Mouse (Mus musculus): ENCODE measurements around the gene Pard3b.

The Pard3b gene

DNA sequence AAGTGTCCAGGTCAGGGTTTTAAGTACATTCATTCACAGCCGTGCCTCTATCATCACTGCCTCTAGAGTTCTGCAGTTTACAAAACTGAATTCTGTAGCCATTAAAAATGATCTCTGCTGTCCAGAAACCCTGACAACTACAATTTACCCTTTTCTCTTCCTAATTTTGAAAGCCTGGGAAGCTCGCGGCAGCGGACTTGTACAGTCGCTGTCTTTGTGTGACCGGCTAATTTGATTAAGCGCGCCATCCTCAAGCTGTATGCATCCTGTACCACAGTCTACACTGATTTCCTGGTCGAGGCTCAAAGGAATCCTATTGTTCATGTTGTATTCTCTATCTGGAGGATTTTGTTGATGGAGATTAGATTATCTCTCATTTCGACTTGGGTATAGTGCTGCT lies 448.8 kb downstream of the Pard3b start:
- no peak for DNase-seq

DNA sequence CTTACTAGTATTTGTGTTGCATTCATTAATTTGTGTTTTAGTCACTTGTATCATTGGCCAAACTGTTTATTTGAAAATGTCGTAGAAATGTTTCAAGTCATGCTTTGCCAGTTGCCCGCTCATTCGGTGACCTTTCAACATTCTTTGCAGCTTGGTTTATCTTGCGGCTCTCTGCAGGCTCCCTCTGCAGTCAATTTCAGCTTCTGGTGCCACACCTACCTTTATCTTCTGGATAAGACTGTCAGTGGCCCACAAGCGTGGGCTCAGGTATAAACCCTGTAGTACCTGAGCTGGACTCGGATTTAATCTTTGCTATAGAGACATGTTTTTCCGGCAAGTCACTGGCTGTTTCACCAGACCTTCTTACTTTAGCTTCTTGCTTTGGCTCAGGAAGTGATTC lies 456.3 kb downstream of the Pard3b start:
- DNase-seq, result no peak

DNA sequence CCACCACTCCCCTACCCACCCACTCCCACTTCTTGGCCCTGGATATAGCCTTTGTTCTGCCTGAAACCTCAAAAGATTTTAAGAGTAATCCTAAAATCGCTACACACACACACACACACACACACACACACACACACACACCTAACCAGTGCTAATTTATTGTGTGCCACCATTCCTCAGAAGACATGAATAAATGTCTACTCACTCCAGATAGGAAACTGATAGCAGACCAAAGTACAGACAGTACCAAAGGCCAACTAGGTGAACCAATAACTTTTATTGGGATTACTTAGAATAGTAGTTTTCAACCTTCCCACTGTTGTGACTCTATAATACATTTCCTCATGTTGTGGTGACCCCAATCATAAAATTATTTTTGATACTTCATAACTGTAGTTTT lies 483.8 kb downstream of the Pard3b start:
- DNase-seq, result no peak

DNA sequence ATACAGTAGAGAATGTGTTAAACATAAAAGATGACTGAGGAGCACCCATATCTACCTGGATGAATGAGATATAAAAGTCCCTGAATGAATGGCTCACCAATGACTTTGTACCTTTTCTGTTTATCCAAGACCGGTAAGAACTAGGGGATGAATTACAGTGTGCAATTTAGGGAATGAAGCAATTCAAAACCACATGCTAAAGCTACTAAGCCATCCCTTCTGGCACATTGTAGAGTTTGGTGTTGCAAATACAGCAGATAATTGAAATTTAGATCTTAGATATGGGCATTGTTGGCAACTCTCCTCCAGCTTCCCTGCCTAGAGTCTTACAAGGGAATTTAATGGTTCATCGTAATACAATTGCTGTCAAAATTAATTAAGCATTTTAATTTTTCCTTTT lies 490.6 kb downstream of the Pard3b start:
- DNase-seq, result no peak

DNA sequence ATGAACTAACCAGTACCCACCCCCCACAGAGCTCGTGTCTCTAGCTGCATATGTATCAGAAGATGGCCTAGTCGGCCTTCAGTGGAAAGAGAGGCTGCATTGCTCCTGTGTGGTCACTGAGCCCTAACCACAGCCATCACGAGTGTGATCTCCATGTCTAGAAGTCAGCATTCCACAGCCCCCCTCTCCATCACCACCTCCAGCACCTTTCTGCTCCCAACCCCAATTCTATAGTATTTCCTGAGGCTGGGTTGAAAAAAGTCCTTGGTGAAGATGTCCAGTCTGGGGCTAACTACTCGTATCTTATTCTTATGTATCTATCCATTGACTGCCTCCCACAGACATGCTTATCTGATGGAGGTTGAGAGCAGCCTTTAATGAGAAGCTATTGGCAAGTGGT lies 509.5 kb downstream of the Pard3b start:
- no peak for DNase-seq

DNA sequence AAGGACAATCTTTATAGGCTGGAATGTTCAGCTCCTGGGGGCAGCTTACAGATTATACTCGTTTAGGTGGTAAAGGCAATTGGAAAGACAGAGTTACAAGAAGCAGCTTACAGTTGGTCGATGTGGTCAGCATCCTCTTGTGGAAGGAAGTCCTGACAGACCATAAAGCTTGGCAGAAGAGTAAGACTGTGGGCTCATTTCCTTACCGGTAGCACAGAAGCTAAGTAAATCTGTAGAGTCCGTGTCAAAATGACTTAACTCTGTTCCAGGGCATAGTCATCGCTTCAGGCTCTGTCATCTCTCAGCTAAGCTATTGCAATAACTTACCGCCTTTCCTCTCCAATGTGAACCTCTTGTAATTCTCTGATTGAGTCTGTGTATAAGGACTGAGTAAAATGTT lies 510.2 kb downstream of the Pard3b start:
- no peak for DNase-seq

DNA sequence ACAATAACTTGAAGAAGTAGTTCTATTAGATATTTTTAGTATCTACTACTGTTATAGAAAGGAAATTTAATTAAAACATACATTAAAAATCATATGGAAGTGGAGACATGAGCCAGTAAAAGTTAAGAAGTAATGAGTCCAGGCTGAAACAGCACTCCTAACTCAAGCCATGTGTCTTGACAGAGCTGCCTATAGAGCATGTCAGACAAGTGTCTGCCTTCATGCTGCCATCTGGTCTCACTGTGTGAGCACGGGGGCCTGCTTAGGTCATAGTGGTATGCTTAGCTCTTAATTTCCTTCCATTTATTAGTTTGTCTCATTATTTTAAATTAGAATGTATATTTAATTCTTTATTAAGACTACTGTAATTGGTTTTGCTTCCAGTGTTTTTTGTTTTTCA lies 517.3 kb downstream of the Pard3b start:
- DNase-seq, result peak in 1 of 2 experiments; percentile 20

DNA sequence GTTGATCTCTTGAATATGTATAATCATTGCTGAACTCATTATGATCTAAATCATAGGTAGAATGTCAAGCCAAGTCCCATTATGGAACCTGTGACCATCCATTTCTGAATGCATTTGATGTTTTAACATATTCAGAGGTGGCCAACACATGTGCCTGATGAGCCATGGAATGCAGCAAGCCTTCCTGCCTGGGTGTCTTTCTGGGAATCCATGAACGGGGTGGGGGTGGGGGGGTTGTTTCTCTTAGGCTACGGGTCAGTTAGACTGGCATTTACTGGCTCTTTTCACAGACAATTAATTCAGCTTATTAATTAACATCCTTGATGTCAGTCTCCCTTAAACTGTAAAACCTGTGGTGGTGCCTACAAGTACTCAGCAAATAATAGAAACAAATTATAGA lies 521.0 kb downstream of the Pard3b start:
- no peak for DNase-seq

DNA sequence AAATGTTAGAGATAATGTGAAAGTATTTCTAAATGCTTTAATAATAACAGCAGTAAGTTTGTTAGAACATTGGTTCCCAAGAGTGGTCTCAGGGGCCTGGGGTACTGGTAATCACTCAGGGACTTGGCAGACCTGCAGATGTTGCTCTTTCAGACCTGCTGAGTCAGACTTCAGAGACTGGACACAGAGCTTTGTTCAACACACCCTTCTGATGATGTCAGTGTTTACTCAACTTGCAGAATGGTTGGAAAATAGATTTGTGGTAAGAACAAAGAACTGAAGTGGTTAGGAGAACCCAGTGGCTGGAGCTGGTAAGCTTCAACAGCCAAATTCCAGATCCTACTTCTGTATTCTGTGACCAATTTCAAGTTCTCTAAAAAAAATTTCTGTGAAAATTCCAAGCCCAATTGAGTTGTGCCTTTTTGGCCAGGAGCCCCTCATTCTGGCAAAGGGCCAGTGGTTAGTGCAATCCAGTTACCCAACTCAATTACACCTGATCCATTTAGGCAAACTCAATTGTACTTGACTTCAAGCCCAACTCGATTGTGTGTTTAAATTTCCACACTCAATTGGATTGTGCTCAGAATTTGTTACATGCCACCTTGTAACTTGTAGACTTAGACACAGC lies 536.5 kb downstream of the Pard3b start:
- peak in 1 of 2 experiments; percentile 10 for DNase-seq

DNA sequence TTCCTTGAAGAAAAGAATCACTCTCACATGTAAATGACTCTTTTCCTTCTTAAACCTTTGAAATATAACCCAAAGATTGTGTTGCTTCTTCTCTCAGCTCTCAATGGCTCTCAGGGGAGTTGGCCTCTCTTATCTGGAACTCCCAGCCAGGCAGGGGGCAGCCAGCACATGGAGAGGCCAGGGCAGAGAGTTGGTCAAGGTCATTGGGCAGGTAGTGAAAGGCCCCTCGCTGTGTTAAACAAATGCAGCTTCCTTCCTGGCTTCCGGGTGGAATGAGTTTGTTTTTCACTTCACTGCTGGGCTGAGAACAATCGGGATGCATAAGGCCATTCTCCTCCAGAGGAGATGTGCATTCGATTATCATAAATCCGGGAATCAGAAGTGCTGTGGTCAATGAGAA lies 543.0 kb downstream of the Pard3b start:
- DNase-seq, result no peak

DNA sequence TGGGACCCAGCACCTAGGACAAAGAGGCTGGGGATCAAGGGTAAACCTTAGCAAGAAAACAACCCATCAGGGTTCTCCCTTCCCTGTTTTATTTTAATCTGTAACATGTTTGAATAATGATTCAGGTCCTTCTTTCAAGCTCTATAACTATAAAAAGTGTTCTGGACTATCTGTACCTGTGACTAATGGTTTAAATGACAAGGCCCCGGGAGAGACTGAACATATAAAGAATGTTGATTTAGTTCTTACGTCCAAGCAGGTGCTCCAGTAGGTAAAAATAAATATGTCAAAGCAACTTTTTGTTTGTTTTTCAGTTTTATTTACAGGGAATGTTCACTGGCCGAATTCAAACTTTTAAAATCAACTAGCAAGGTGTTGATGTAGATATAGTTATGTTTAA lies 544.0 kb downstream of the Pard3b start:
- no peak for DNase-seq

DNA sequence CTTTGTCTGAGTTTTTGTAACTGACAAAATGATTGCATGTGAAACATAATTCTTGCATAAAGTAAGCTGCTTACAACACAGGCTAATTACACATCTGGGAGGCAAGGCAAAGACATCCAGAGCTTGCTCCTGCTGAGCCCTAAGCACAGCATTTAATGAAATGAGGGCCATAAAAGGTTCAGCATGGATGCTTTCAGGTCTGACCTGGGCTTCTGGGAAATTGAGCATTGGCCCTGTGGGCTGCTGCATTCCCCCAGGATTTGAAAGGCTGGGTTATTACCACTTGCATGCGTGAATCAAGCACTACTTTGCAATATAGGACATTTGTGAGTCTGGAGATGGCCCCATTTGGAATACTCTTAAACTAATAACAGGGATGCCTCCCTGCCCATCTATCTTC lies 552.2 kb downstream of the Pard3b start:
- no peak for DNase-seq

DNA sequence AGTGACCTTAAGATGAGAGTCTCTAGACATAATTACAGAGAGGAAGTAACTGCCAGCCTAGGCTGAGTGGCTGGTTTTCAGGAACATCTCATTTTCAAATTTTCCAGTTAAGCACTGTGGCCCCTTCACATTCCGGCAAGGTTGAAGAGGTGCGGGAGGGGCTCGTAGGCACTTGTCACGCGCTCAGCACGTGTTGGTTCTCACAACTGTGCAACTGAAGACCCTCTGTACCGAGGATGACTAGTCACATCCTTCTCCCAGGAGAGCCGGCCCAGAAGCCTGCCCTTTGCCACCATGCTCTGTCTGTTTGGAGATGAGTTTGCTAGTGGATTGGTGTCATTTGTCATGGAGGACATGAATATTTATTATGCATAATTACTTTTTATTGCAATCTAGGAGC lies 558.9 kb downstream of the Pard3b start:
- no peak for DNase-seq

DNA sequence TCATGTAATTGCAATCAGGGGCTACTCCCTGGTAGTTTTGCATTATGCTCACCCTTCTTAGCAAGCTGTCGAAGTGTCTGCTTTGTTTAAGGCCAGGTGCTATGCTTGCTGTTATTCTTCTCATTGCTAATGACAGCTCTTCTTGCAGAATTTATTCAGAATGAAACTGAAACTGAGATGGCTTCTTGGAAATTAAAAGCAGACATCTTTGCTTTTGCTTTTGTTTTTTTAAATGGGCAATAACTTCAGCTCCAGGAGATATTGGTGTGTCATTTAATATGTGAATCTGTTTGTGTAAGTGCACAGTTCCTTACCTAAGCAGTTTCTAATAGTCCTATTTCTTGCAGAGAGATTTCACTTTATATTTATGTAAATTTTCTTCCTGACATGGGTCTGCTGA lies 562.3 kb downstream of the Pard3b start:
- DNase-seq, result no peak

DNA sequence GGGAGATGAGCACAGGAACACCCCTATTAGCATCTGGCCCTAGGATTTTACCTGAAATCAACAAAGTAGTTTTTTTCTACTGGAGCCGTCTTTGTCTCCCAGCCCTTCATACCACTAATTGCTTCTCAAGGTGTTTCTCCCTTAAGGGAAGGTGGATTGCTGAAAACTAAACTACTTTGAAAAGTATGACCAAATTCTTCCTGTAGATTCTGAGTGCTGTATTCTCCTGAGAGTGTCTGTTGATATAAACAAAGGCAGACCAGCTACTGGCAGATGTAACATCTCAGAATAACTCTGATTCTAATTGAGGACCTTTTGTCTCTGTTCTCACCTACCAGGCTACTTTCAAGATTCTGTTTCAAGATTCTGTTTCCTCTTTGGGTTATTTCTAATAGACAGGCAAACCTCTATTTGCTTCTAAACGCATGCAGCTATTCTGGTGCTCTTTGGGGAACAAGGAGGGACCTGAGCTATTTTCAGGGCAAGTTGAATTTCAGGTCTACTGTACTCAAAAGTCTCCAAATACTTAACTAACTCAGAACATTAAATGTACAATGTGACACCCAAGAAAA lies 563.1 kb downstream of the Pard3b start:
- DNase-seq, result no peak

DNA sequence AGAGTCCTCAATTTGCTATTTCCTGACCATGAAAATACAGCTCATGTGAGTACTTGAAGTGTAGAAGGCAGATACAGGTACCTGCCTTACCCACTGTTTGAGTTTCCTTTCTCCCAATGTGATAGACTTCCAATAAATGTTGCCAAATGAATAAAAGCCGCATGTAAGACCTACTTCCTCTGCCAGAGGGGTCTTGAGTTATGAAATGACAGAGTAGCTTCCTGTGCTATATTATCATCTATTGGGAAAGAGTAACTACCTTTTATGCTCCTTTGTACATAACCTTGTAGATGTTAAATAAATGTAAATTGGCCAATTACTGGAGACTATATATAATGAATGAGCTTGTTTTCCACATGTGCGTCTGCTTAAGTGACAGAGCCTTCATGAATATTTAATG lies 574.7 kb downstream of the Pard3b start:
- no peak for DNase-seq

DNA sequence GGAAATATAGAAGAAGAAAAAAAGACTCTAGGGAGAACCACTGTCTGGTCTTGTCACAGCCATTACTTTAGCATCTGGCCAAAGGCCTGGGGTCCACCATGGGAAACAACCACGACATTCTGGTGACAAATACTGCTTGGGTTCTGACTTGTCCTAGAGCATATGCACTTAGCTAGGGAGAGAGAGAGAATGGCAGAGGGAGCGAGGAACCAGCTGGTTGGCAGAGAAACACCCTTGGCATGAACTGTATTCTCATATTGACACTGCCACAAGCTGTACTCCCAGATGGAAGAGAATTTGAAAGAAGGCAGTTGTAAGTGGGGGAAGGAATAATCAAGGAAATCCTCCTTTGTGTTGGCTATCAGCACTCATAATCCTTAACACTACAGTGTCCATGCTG lies 577.2 kb downstream of the Pard3b start:
- peak; percentile 59 to 73 for DNase-seq

DNA sequence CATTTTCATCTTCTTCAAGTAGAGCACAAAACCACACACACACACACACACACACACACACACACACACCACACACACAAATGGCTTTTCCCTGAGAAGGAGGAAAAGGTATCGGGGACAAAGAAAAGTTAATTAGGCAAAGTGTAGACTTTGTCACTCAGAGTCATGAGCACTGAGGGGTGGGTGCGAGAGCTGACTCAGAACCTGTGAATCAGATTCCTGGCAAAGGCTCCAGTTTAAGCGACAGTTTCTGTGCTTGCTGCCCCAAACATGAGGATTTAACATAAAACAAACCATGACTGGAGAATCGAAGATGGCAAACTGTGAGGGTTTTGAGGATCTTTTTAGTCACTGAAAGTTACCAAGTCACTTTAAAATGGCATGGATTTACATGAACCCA lies 577.9 kb downstream of the Pard3b start:
- DNase-seq, result no peak

DNA sequence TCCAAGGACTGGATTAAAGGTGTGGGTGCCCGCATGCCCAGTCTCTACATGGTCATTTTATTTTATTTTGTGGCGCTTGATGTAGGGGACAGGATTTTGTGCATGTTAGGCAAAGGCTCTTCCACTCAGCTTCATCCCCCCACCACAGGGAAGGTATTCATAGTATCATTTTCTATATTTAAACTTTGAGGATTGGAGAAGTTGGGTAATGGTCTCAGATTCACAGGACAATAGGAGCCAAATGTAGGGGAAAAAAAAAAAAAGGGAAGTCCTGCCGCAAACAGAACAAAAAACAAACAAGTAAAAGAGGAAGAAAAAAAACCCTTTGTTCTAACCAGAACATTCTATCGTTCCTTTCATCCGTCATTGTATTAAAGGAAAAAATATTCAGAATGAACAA lies 590.5 kb downstream of the Pard3b start:
- DNase-seq, result no peak

DNA sequence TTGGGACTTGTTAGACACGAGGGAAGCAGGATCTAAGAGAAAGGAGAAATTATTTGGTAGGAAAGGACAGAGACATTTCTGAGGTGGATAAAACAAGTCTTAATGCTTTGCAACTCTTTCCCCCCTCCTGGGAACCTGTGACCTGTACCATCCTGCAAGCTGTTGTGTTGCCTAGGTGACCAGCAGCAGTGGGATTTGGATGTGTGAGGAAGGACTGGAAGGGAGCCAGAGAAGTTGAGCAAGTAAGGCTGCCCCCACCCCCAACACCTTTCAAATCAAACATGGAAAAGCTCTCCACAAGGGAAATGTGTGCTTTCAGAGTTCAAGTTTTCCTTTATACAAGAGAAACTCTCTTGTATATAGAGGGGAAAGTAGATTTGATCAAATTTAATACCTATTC lies 595.4 kb downstream of the Pard3b start:
- DNase-seq, result no peak

DNA sequence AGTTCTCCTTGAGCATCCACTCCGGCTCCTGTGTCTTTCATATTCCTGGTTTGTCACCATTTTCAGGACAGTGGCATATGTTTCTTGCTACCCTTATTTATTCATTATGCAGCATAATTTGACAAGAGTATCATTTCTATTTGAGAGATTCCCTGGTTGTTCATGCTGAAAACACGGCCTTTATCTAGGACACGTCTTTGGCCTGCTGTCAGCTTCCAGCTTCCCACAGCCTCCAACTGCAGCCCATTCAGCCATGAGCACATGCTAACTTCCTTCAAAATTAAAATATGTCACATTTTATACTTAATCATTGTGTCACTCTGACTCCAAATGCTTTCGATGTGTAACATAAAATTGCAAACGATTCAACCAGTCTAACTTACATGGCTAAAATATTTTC lies 596.5 kb downstream of the Pard3b start:
- DNase-seq, result peak; percentile 19 to 38

DNA sequence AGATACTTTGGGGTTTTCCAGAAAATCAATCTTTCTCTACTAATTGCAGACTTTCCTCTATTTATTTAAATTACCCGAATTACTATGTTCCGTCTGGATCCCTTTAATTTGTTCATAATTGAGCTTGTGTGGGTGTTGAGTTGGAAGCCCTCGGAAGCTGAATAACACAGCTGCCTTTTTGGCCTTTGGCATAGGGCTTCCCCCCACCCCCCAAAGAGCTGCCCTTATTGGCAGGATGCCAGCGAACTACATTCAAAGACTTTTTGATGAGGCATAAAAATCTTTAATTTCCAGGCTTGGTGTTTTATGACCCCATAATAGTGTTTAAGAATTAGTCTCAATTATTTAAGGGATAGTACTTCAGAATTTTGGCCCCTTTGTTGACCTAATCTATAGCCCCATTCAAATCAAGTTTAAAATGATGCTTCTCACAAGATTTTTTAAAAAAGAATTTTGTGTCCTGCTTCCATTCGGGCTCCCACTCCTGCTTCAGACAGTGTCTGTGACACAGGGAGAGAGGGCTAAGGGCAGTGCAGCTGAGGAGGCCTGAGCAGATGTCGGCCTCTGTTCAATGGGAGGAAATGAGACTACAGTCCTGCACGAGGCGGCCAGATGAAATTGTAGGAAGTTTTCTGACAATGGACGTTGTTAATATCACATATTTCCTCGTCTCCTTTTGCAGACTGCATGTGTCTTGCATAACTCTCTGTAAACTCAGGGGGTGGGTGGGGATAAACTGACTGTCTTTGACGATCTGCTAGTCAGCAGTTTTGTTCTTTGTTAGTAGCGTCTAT lies 605.8 kb downstream of the Pard3b start:
- no peak for DNase-seq

DNA sequence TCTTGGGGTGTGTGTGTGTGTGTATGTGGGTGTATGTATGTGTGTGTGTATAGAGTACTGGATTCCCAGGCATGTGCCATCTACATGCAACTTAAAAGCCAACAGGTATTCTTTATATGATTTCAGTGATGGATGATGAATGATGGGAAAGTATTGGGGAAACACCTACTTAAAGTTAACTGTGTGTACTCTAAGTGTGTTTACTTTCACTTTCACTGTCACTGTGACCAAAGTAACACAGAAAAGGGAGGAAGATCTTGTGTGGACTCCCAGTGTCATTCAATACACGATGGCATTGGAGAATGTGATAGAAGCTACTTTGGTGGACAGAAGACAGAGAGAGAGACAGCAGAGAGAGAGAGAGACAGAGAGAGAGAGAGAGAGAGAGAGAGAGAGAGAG lies 613.8 kb downstream of the Pard3b start:
- no peak for DNase-seq

DNA sequence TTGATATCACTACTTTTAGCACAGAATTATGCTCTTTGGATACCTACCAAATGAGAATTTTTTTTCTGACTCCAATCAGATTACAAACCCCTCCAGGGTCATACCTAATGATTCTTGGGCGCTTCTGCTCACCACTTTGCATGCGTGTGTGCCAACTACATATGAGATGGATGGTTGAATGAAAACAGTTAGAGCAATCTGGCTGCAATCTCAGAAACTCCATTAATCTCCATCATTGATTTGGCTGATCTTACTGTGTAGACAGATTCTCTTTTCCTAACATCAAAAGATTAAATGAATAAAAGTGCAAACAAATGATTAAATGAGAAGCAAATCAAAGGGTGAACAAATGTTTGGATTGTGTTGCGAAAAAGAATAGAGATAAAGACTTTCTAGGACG lies 615.7 kb downstream of the Pard3b start:
- no peak for DNase-seq

DNA sequence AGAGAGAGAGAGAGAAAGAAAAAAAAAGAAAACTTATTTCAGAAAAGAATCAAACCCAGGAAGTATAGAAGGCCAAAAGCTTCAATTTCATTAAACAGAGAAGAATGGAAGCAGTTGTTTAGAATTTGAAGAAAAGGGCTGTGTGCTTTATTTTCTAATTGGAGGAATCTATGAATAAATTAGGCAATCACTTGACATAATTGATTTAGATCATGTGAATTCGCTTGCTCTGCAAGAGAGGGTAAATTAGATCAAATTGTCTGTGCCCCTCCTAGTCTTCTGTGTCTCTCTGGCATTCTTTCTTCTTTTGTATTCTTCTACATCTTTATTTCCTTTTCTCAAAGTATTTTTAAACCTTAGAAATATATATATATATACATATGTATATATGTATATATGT lies 616.3 kb downstream of the Pard3b start:
- no peak for DNase-seq
